Mouse (Mus musculus): ENCODE measurements at regions not wholly inside any gene's neighbourhood (a gene's known extent, or its start where the extent isn't known, plus 50 kb on each side); places are given as distances from the start of the nearest gene placed in this dataset.

DNA sequence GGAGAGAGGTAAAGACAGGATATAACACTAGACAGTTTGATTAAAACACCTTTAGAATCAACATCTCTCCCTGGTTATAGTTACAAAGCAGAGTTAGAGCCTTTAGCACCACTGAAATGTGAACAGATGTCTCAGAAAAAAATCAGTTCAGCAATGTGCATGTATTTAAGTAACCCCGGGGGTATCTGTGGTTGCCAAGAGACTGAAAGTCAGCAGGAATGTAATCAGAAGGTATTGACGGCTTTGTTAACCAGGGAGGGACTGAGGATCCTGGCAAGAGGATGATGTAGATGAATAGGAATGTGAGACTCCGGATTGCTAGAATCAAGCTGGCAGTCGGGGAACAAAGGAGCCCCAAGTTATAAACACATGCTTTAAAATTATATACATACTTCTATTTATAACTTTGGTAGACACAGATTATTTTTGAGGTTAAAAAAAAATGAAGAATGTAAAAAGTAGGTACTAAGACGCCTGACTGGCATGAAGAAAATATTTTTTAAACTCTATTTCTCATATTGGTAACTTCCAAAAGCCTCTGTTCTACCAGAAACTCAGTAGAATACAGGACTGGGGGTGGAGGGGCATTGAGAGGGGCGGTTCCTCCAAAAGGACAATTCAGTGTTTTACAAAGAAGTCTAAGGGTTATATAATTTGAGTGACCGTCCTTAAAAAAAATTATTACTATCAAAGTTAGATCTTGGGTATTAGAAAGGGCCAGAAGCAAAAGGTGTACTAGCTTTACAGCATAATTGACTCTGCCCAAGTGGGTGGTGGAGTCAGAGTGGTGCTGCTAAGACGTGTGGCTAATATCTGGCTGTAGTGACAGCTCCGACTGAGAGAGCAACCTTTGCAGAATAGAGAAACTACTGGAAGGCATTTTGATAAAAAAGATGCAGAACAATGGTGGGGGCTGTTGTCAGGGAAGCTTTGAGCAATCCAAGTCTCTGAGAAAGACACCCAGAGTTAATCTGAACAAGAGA is 341.2 kb upstream of the Gm6657 start:
- Histone ChIP-seq H3K27me3 (ENCODE audit: insufficient read depth, low read length) (peaks cover 19% of the 10 kb centered on the region), H3K4me3 (ENCODE audit: low read depth, low read length) (no peak overlapping the region), H3K36me3 (replicated peaks) (no peaks in the 10 kb centered on the region), H3K4me1 (ENCODE audit: insufficient read depth, low read depth, low read length) (no peaks in the 10 kb centered on the region), H3K9me3 (replicated peaks) (no peaks in the 10 kb centered on the region)
- TF ChIP-seq GATA1 (IDR thresholded peaks at IDR 0.05; ENCODE audit: borderline replicate concordance, low read length) (no peak), POLR2AphosphoS5 (IDR thresholded peaks at IDR 0.05; ENCODE audit: insufficient replicate concordance, low read depth, low read length) (no peak), GATA2 (IDR thresholded peaks at IDR 0.05; ENCODE audit: borderline replicate concordance, low read depth, low read length) (no peak), CTCF (IDR thresholded peaks at IDR 0.05; ENCODE audit: low read depth, low read length) (no peak), TAL1 (conservative IDR thresholded peaks at IDR 0.05; ENCODE audit: low read depth, low read length) (no peak)
- DNase-seq (ENCODE audit: low spot score) (no peak), ATAC-seq (ENCODE audit: extremely low read depth, insufficient number of reproducible peaks, low FRiP score, poor library complexity, severe bottlenecking) (no peak)

DNA sequence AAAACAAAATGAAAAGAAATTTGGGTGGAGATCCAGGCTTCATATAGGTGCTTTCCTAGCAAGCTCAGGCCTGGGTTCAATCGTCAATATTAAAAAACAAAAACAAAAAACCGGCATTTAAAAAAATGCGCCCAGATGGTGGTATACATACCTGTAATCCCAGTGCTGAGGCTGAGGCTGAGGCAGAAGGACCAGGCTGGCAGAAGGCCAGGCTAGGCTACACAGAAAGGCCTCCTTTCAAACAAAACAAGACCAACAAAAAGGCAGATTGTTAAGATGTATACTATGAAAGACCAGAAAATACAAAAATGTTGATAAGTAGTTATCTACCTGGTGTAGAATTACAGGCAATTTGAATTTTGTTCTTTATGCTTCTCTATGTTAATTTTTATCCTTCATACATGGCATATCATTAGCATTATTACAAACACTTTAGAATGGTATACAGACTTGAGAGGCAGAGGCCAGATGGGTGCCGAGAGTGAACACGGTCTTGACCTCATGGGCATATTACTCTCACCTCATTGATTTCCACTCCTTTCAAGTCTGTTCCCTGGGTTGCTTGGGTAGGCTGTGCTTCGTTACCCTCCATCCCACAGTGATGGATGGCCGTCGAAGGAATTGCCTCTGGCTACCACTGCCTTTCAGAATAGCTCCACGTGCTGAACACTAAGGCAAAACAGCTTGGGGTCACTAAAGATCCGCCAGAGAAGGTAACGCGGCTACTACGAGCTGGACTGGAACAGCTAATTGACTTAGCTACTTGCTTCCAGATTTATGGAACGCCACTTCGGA is 339.6 kb upstream of the Gm6657 start:
- no peaks in the 10 kb centered on the region for H3K36me3 ChIP-seq (replicated peaks)
- H3K9me3 ChIP-seq (replicated peaks): no peaks in the 10 kb centered on the region
- no peak overlapping the region for H3K4me3 ChIP-seq (ENCODE audit: low read depth, low read length)
- ATAC-seq (ENCODE audit: extremely low read depth, insufficient number of reproducible peaks, low FRiP score, poor library complexity, severe bottlenecking) (no peak), DNase-seq (ENCODE audit: low spot score) (no peak)
- H3K4me1 ChIP-seq (ENCODE audit: insufficient read depth, low read depth, low read length): no peaks in the 10 kb centered on the region
- TF ChIP-seq CTCF (IDR thresholded peaks at IDR 0.05; ENCODE audit: low read depth, low read length): no peak
- no peak for TF ChIP-seq GATA1 (IDR thresholded peaks at IDR 0.05; ENCODE audit: borderline replicate concordance, low read length)
- TF ChIP-seq TAL1 (conservative IDR thresholded peaks at IDR 0.05; ENCODE audit: low read depth, low read length): no peak
- no peak for TF ChIP-seq POLR2AphosphoS5 (IDR thresholded peaks at IDR 0.05; ENCODE audit: insufficient replicate concordance, low read depth, low read length)
- no peak for TF ChIP-seq GATA2 (IDR thresholded peaks at IDR 0.05; ENCODE audit: borderline replicate concordance, low read depth, low read length)
- H3K27me3 ChIP-seq (ENCODE audit: insufficient read depth, low read length): peaks cover 19% of the 10 kb centered on the region

DNA sequence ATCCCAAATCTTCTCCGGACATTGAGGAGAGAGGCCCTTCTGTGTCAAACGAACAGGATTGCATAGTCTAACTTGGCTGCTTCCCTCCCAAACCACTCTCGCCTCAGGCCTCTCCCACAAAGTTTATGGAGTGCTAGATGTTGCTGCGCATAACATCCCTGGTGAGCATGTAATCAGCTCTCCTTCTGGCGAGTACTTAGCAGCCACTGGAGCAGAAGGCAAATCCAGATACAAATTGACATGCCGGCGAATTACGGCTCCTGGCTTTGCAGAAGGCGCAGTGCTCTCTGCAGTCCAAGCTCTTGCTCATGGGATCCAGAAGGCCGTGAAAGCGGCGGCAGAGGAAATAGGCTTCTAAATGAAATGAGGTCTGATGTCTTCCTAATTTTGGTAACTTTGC is 338.2 kb upstream of the Gm6657 start:
- no peaks in the 10 kb centered on the region for H3K4me1 ChIP-seq (ENCODE audit: insufficient read depth, low read depth, low read length)
- no peaks in the 10 kb centered on the region for H3K36me3 ChIP-seq (replicated peaks)
- no peak overlapping the region for H3K4me3 ChIP-seq (ENCODE audit: low read depth, low read length)
- TF ChIP-seq GATA1 (IDR thresholded peaks at IDR 0.05; ENCODE audit: borderline replicate concordance, low read length) (no peak), GATA2 (IDR thresholded peaks at IDR 0.05; ENCODE audit: borderline replicate concordance, low read depth, low read length) (no peak)
- DNase-seq (ENCODE audit: low spot score) (no peak), ATAC-seq (ENCODE audit: extremely low read depth, insufficient number of reproducible peaks, low FRiP score, poor library complexity, severe bottlenecking) (no peak)
- peaks cover 21% of the 10 kb centered on the region for H3K27me3 ChIP-seq (ENCODE audit: insufficient read depth, low read length)
- no peaks in the 10 kb centered on the region for H3K9me3 ChIP-seq (replicated peaks)

DNA sequence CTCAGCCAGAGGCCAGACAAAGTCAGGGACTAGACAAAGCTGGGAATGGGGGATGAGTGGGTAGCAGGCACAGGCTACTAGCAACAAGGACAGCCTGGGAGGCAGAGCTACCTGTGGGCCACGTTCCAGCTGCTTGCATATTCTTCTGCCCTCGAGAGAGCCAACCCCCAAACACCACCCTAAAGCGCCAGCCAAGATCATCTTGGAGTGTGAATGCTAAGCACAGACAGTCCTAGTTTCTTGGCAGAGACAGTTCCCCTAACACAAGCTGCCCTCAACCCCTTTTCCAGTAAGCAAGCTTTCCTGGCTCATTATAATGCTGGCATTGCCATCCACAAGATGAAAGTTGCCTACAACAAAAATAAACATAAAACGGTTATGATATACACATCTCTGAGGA is 336.8 kb upstream of the Gm6657 start:
- no peaks in the 10 kb centered on the region for H3K36me3 ChIP-seq (replicated peaks)
- ATAC-seq (ENCODE audit: extremely low read depth, insufficient number of reproducible peaks, low FRiP score, poor library complexity, severe bottlenecking) (no peak), DNase-seq (ENCODE audit: low spot score) (no peak)
- no peak overlapping the region for H3K4me3 ChIP-seq (ENCODE audit: low read depth, low read length)
- peaks cover 17% of the 10 kb centered on the region for H3K27me3 ChIP-seq (ENCODE audit: insufficient read depth, low read length)
- no peaks in the 10 kb centered on the region for H3K9me3 ChIP-seq (replicated peaks)
- TF ChIP-seq GATA1 (IDR thresholded peaks at IDR 0.05; ENCODE audit: borderline replicate concordance, low read length) (no peak), GATA2 (IDR thresholded peaks at IDR 0.05; ENCODE audit: borderline replicate concordance, low read depth, low read length) (no peak), TAL1 (conservative IDR thresholded peaks at IDR 0.05; ENCODE audit: low read depth, low read length) (no peak)
- no peaks in the 10 kb centered on the region for H3K4me1 ChIP-seq (ENCODE audit: insufficient read depth, low read depth, low read length)

DNA sequence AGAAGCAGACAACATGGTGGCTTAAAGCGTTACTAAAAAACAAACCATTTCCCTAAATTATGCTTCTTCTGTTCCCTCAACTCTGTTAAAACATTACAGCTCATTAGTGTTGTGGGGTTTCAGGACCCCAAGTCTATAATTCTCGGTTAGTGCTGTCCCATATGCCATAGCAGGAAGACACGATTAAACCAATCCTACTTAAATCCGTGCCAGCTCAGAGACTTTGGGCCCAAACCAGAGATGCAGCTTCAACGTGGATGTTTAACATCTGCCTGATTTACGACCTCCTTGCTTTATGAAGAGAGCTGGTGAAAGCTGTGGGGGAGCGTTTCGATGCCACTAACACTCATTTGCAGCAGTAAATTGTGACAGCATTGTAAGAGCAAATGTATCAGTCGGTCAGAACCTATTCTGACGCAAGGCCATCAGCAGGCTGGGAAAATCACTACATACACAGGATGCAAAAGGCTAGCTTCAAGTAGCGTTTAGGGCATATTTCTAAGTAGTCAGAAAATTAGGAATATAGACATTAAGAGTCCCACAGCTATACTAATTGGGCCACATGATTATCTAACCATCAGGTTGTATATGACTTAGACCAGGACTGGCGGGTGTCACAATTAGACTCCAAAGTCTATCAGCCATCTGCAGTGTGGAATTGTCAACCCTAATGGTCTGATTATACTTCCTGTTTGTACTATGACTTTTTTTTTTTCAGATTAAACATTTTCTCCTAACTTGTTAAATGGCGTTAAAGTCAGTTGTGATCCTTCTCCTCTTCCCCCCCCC is 333.1 kb upstream of the Gm6657 start:
- H3K36me3 ChIP-seq (replicated peaks): no peaks in the 10 kb centered on the region
- ATAC-seq (ENCODE audit: extremely low read depth, insufficient number of reproducible peaks, low FRiP score, poor library complexity, severe bottlenecking): no peak
- no peak for DNase-seq (ENCODE audit: low spot score)
- no peaks in the 10 kb centered on the region for H3K9me3 ChIP-seq (replicated peaks)
- H3K4me1 ChIP-seq (ENCODE audit: insufficient read depth, low read depth, low read length): no peaks in the 10 kb centered on the region
- TF ChIP-seq GATA2 (IDR thresholded peaks at IDR 0.05; ENCODE audit: borderline replicate concordance, low read depth, low read length): no peak
- TF ChIP-seq POLR2AphosphoS5 (IDR thresholded peaks at IDR 0.05; ENCODE audit: insufficient replicate concordance, low read depth, low read length): no peak
- no peak for TF ChIP-seq TAL1 (conservative IDR thresholded peaks at IDR 0.05; ENCODE audit: low read depth, low read length)
- H3K27me3 ChIP-seq (ENCODE audit: insufficient read depth, low read length): peaks cover 8% of the 10 kb centered on the region; the same call in 1 of the 2 replicates
- H3K4me3 ChIP-seq (ENCODE audit: low read depth, low read length): no peak overlapping the region

DNA sequence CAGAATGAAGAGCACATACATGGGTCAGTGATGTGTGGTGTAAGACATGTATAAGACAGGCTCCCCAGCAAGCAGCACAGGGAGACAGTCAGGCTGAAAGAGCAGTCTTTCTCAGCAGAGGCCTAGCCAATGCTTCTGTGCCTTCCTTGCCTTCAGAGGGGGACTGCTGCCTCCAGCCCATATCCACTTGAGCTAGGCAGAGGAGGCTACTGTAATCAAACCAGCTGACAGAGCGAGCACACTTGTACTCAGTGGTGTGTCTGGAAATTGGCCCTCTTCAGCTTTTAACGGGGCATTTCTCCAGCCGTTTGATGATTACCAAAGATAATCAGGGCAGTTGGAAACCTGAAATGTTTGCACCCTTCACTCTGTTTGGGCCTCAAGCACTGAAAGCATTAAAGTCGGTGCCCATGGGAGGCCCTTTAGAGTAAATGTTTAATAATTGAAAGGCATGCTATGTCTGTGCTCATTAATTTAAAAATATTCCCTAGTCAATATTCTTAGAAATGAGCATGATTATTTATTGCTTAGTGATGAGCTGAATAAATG is 326.0 kb upstream of the Gm6657 start:
- TF ChIP-seq TAL1 (conservative IDR thresholded peaks at IDR 0.05; ENCODE audit: low read depth, low read length) (no peak), CTCF (IDR thresholded peaks at IDR 0.05; ENCODE audit: low read depth, low read length) (no peak), GATA2 (IDR thresholded peaks at IDR 0.05; ENCODE audit: borderline replicate concordance, low read depth, low read length) (no peak), POLR2AphosphoS5 (IDR thresholded peaks at IDR 0.05; ENCODE audit: insufficient replicate concordance, low read depth, low read length) (no peak), GATA1 (IDR thresholded peaks at IDR 0.05; ENCODE audit: borderline replicate concordance, low read length) (no peak)
- no peaks in the 10 kb centered on the region for H3K9me3 ChIP-seq (replicated peaks)
- DNase-seq (ENCODE audit: low spot score) (no peak), ATAC-seq (ENCODE audit: extremely low read depth, insufficient number of reproducible peaks, low FRiP score, poor library complexity, severe bottlenecking) (no peak)
- no peaks in the 10 kb centered on the region for H3K36me3 ChIP-seq (replicated peaks)
- no peak overlapping the region for H3K4me3 ChIP-seq (ENCODE audit: low read depth, low read length)
- no peaks in the 10 kb centered on the region for H3K4me1 ChIP-seq (ENCODE audit: insufficient read depth, low read depth, low read length)
- H3K27me3 ChIP-seq (ENCODE audit: insufficient read depth, low read length): peaks cover 3% of the 10 kb centered on the region; the same call in 1 of the 2 replicates
